Mouse (Mus musculus): ENCODE measurements around the gene Fyb2. TPM values are rescaled to one million over a fixed set of nuclear protein-coding genes. Genes with fewer than 3 reads are reported as not detected.
A peak's percentile ranks its signal among the peaks of the same experiment; 100 is the strongest.
"Not testable (repeated sequence)": the region's sequence is repeated elsewhere in the genome, so short reads cannot be mapped to it uniquely, and the experiment has no call there.

Fyb2 gene
- total RNA-seq, 2 experiments from 2014 or later, result not detected

DNA sequence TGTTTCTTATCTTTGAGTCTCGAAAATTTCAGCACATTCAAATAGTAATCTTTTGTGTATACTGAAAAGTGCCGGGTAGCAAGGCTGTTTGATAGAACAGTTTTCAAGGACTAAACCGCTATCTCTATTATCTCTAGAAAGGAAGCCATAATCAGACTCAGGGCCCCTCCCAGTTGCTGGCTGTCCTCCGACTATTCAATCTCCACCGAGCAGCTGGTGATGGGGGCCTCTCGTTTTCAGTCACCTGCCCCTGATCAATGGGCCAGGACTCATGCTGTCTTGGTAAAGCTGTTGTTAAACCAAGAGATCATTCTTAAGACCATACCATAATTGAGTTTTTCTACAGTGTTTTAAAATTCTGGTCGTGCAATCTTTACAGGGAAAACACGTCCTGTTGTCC lies 90.9 kb downstream of the Fyb2 start:
- ATAC-seq (ENCODE audit: poor library complexity, severe bottlenecking), result no peak

GRCm38 (mm10) chr4:105004649-105005048 lies 91.4 kb downstream of the Fyb2 start:
- ATAC-seq (ENCODE audit: poor library complexity, severe bottlenecking), result not testable (repeated sequence)

DNA sequence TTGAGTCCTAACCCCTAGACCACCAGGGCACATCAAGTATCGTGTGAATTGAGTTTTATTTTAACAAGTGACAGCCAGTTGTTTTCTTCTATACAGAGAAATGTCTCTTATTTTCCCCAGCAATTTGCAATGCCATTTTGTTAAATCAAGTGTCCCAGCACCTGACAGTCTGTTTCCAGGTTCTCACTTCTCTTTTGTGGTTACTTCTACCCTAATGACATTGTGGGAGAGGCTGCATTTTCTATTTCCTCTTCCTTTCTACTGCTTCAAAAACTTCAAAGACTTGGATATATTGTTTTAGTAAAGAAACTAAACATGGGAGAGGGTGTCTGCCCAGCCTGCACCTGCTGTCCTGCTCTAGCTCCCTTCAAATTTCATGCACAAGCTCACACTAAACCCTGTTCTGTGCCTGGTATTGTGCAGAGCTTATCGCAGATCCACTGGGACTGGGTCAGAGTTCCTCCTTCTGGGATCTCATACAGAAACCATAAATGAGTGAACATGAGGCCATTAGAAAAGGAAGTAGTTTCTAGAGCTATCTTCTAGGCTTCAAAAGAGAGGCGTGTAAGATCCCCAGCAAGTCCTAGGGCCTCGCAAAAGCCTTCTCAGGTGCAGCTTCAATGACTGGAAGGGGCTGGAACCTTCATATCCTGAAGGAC lies 94.2 kb downstream of the Fyb2 start:
- peak; percentile 90 for ATAC-seq (ENCODE audit: poor library complexity, severe bottlenecking)

- ATAC-seq (ENCODE audit: poor library complexity, severe bottlenecking), result no peak
Observed at GRCm38 (mm10) chr4:105013718-105014117, 100.5 kb downstream of the Fyb2 start.

GRCm38 (mm10) chr4:105015496-105015895 lies 102.2 kb downstream of the Fyb2 start:
- ATAC-seq (ENCODE audit: poor library complexity, severe bottlenecking), result no peak

GRCm38 (mm10) chr4:105016006-105016613 lies 102.9 kb downstream of the Fyb2 start:
- no peak for ATAC-seq (ENCODE audit: poor library complexity, severe bottlenecking)

DNA sequence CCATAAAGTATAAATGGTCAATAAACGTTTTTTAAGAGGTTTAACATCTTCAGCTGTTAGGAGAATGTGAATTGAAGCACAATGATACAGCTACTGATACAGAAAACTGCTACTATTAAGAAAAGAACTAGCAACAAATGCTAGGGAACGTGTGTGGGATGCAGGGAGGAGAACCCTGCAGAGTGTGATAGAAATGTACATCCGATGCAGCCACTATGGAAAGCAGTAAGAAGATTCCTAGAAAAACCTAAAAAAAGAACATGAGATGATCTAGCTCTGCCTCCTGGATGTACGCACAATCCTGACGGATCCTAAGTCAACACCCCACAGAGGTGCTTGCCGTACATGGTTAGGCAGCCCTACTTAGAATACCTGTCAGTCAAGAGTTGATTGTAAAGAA lies 114.0 kb downstream of the Fyb2 start:
- no peak for ATAC-seq (ENCODE audit: poor library complexity, severe bottlenecking)

DNA sequence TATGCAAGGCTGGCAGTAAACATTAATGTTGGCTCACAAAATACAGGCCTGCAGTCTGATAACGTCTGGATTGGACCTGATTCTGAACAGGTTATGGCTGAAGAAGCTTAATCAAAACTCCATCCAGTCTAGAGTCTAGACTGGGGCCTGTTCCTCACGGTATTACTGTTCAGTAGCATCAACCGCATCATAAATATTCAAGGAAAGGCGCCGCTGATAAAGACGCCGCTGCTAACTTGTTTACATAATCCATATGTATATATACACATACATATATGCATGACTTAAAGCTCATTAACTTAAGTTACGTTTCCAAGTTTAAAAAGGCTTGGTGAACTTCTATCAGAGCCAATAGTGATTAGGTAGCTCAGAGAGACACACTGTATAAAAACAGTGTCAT lies 117.8 kb downstream of the Fyb2 start:
- no peak for ATAC-seq (ENCODE audit: poor library complexity, severe bottlenecking)

DNA sequence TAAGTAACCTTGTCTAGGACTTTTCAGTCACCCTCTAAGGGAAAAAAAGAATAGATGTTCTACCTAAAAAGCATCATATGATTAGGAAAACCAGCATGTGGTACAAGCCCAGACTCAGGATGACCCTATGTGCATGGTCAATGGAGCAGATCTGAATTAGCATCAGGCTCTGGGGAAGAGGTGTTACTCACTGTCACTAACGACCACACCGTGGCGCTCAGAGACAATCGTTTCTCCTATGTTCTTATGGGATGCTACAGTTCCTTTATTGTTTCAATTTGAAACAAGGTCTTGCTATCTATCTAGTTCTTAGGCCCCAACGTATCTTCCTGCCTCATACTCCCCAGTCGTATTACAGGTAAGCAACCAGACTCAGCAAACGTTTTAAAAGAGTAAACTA lies 119.9 kb downstream of the Fyb2 start:
- ATAC-seq (ENCODE audit: poor library complexity, severe bottlenecking), result no peak

DNA sequence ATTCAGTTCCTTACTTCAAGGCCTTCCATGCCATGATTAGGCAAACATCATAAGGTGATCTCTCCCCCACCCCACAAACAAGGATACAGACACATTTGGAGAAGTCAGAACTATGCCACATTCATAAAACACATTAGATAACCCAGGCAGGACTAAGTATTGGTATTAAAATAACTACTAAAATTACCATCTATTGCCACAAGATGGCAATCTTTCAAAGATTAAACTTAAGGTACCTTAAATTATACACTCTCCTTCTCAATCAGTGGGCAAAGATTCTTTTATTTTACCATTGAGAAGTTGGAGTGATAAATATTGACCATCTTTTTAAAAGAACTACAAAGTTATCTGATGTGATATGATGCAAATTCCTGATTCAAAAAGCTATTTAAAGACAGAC lies 121.0 kb downstream of the Fyb2 start:
- no peak for ATAC-seq (ENCODE audit: poor library complexity, severe bottlenecking)

- ATAC-seq (ENCODE audit: poor library complexity, severe bottlenecking), result no peak
Observed at GRCm38 (mm10) chr4:105050041-105050440, 136.8 kb downstream of the Fyb2 start.

GRCm38 (mm10) chr4:105051291-105051690 lies 138.0 kb downstream of the Fyb2 start:
- ATAC-seq (ENCODE audit: poor library complexity, severe bottlenecking), result no peak

Other genes with a start within 250 kb of the Fyb2 start
- gene C8b, start 147.1 kb upstream of the Fyb2 start, total RNA-seq (2015), result not detected in 2 replicates
- not detected in 2 replicates for gene C8b, start 147.1 kb upstream of the Fyb2 start, total RNA-seq (2017)
- gene Gm17662, start 56.1 kb upstream of the Fyb2 start, total RNA-seq (2015), result not detected in 2 replicates
- gene Gm17662, start 56.1 kb upstream of the Fyb2 start, total RNA-seq (2017), result not detected in 2 replicates
- not detected in 2 replicates for gene C8a, start 37.1 kb upstream of the Fyb2 start, total RNA-seq (2015)
- not detected in 2 replicates for gene C8a, start 37.1 kb upstream of the Fyb2 start, total RNA-seq (2017)
- not detected in 2 replicates for gene Prkaa2, start 196.4 kb downstream of the Fyb2 start, total RNA-seq (2015)
- gene Prkaa2, start 196.4 kb downstream of the Fyb2 start, total RNA-seq (2017), result 0.04 TPM in 1 of 2 replicates, not detected in the other
- gene Plpp3, start 243.9 kb downstream of the Fyb2 start, total RNA-seq (2015), result 0.29 and 0.48 TPM in 2 replicates
- gene Plpp3, start 243.9 kb downstream of the Fyb2 start, total RNA-seq (2017), result 0.29 and 0.37 TPM in 2 replicates

Measured in megakaryocyte, adult 5-6 weeks (primary cell).